Mouse (Mus musculus): ENCODE data around the gene Uhmk1.

GRCm38 (mm10) chr1:170150870-170151269 is 64.3 kb downstream of the Uhmk1 start:
- no peak for TF ChIP-seq BHLHE40 (IDR thresholded peaks at IDR 0.05; ENCODE audit: borderline replicate concordance, low read depth, low read length)
- TF ChIP-seq JUND (IDR thresholded peaks at IDR 0.05; ENCODE audit: low read depth, low read length): no peak
- no peak for TF ChIP-seq KAT2A (conservative IDR thresholded peaks at IDR 0.05; ENCODE audit: low read depth, low read length)
- no peak for TF ChIP-seq POLR2A (IDR thresholded peaks at IDR 0.05; ENCODE audit: control insufficient read depth in 1 of 2, insufficient read depth in 1 of 2, low read depth in 1 of 2, low read length in 2 of 2, poor library complexity in 1 of 2)
- no peak for TF ChIP-seq ZKSCAN1 (IDR thresholded peaks at IDR 0.05; ENCODE audit: low read depth, low read length)
- TF ChIP-seq ELF1 (IDR thresholded peaks at IDR 0.05; ENCODE audit: low read depth, low read length): no peak
- no peak for TF ChIP-seq CHD1 (IDR thresholded peaks at IDR 0.05; ENCODE audit: low read depth, low read length)
- TF ChIP-seq USF1 (IDR thresholded peaks at IDR 0.05; ENCODE audit: low read depth, low read length): no peak
- no peak for TF ChIP-seq NRF1 (IDR thresholded peaks at IDR 0.05; ENCODE audit: insufficient read depth, low read depth, low read length, poor library complexity, severe bottlenecking)
- no peak for TF ChIP-seq CHD2 (IDR thresholded peaks at IDR 0.05; ENCODE audit: low read length)
- no peak for TF ChIP-seq ETS1 (IDR thresholded peaks at IDR 0.05; ENCODE audit: low read depth, low read length)
- TF ChIP-seq MAFK (IDR thresholded peaks at IDR 0.05; ENCODE audit: borderline replicate concordance, low read depth, low read length): no peak
- TF ChIP-seq USF2 (IDR thresholded peaks at IDR 0.05; ENCODE audit: borderline replicate concordance in 1 of 2, insufficient read depth in 1 of 2, low read depth in 1 of 2, low read length in 2 of 2): no peak
- no peak for TF ChIP-seq CTCF (IDR thresholded peaks at IDR 0.05 in 2 of 3, conservative IDR thresholded peaks at IDR 0.05 in 1 of 3; ENCODE audit: control insufficient read depth in 1 of 3, insufficient read depth in 1 of 3, low read depth in 2 of 3, low read length in 3 of 3, poor library complexity in 1 of 3, severe bottlenecking in 1 of 3)
